Mouse (Mus musculus) layer of hippocampus, adult 9-10 months (tissue): ENCODE measurements around the gene Krt4.

Source experiments
- DNase-seq: peaks from one replicate; pipeline ENCODE4 v3.0.0; 2022; ENCODE audit warnings: low spot score

Gene Krt4

GRCm38 (mm10) chr15:101892820-101893219 lies 31.7 kb downstream of the Krt4 start, which contains the start of gene Krt76:
Gene Krt76 (minus strand): TSS chr15:101892920.
- no peak for DNase-seq

- no peak for DNase-seq
Observed at GRCm38 (mm10) chr15:101879776-101880175, 44.8 kb downstream of the Krt4 start.

- no peak for DNase-seq
Observed at GRCm38 (mm10) chr15:101878041-101878440, 46.5 kb downstream of the Krt4 start.

GRCm38 (mm10) chr15:101874383-101874782 lies 50.2 kb downstream of the Krt4 start:
- no peak for DNase-seq

- no peak for DNase-seq
Observed at GRCm38 (mm10) chr15:101873231-101873630, 51.3 kb downstream of the Krt4 start.

GRCm38 (mm10) chr15:101869431-101869830 lies 55.1 kb downstream of the Krt4 start, which contains the start of gene Krt77:
Gene Krt77 (minus strand): TSS chr15:101869705.
- no peak for DNase-seq
